Mouse (Mus musculus) effector memory CD4-positive, alpha-beta T cell, adult 7 months (primary cell): ENCODE measurements around the gene Adgrl2. TPM values are rescaled to one million over a fixed set of nuclear protein-coding genes. Genes with fewer than 3 reads are reported as not detected.

Experiments
- polyA plus RNA-seq: library from polyadenylated mRNA; unstranded; fragments of 100-300 nt; shearing (Covaris generic); gene quantifications from one replicate; pipeline ENCODE4 v1.2.1, GENCODE M21; 2017

The Adgrl2 gene
- 0.60 TPM for polyA plus RNA-seq

DNA sequence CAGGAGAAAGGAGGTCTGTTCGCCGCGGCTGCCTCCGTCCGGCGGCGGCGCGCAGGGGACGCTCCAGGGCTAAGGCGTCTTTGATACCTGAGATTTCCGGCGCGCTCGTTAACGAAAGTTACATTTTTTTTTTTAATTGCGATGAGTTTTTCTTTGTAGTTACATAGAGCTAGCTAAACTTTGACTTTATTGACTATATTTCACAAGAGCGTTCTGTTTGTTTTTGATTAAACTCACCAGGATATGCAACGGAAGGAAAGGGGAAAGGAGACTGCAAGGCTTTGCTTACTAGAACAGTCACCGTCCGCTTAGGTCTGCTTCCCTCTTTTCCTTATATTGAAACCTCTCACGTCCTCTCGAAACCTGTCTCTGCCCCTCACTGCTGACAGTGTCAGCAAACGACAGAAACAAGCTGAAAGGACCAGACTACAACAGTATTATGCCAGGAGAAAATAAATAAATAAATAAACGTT lies at the start of gene Adgrl2:
Adgrl2 (minus strand) TSS at position 25 of the 473 bp plus-strand sequence.

